Mouse (Mus musculus): ENCODE measurements around the gene Wdr54.

DNA sequence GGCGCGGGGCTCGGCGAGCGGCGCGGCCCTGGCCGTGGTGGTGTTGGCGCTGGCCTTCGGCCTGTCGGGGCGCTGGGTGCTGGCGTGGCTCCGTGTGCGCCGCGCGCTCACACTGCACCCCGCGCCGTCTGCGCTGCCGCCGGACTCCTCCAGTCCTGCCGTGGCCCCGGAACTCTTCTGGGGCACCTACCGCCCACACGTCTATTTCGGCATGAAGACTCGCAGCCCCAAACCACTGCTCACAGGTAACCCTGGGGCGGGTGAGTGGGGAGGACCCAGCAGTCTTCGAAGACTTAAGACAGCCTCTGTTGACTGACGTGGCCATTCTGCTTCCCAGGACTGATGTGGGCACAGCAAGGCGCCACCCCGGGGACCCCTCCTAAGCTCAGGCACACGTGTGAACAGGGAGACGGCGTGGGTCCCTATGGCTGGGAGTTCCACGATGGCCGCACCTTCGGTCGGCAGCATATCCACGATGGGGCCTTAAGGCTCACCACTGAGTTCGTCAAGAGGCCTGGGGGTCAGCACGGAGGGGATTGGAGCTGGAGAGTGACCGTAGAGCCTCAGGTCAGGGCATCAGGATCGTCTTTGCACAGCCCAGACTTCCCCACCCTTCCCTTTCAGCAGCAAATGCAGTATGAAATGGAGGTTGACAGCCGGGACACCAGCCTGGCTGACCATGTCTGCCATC is 40.4 kb downstream of the Wdr54 start:
- no peak for TF ChIP-seq POLR2A (IDR thresholded peaks at IDR 0.05; ENCODE audit: extremely low read depth, insufficient read depth, low read length)
- TF ChIP-seq CTCF (IDR thresholded peaks at IDR 0.05; ENCODE audit: extremely low read depth, insufficient read depth, low read length), result no peak
